Mouse (Mus musculus): ENCODE measurements around the gene Prok1. TPM values are rescaled to one million over a fixed set of nuclear protein-coding genes. Genes with fewer than 3 reads are reported as not detected.

Gene Prok1
- under 1 TPM in 1 of 2 experiments, not detected in 1; 0.28 TPM for total RNA-seq (2021)
- long read RNA-seq, experiment 1 = 0 reads
- long read RNA-seq, experiment 2 = 0 reads

- DNase-seq = no peak
Measured at GRCm38 (mm10) chr3:107239607-107240006, at the start of gene Prok1. Gene Prok1, minus strand, starts transcription at chr3:107239707.

- DNase-seq = no peak
Measured at GRCm38 (mm10) chr3:107287346-107287745, 47.8 kb upstream of the Prok1 start.

- DNase-seq = no peak
Measured at GRCm38 (mm10) chr3:107286123-107286522, 46.6 kb upstream of the Prok1 start.

GRCm38 (mm10) chr3:107278479-107279269 lies 39.2 kb upstream of the Prok1 start, which contains the start of gene Lamtor5:
Gene Lamtor5, plus strand, starts transcription at chr3:107278858.
- peak; percentile 92 to 96 for DNase-seq

GRCm38 (mm10) chr3:107276626-107277025 lies 37.1 kb upstream of the Prok1 start:
- DNase-seq = no peak

- no peak for DNase-seq
Measured at GRCm38 (mm10) chr3:107275996-107276395, 36.5 kb upstream of the Prok1 start.

GRCm38 (mm10) chr3:107275351-107275750 lies 35.8 kb upstream of the Prok1 start:
- peak in 1 of 2 experiments; percentile 18 for DNase-seq

- peak; percentile 68 to 80 for DNase-seq
Measured at GRCm38 (mm10) chr3:107273820-107274219, 34.3 kb upstream of the Prok1 start.

GRCm38 (mm10) chr3:107272433-107272832 lies 32.9 kb upstream of the Prok1 start:
- DNase-seq = no peak

- DNase-seq = no peak
Measured at GRCm38 (mm10) chr3:107266814-107267345, 27.4 kb upstream of the Prok1 start.

GRCm38 (mm10) chr3:107261851-107262165 lies 22.3 kb upstream of the Prok1 start:
- DNase-seq = peak in 1 of 2 experiments; percentile 49

GRCm38 (mm10) chr3:107260956-107261850 lies 21.7 kb upstream of the Prok1 start:
- DNase-seq = peak; percentile 52 to 55

- no peak for DNase-seq
Measured at GRCm38 (mm10) chr3:107257924-107258323, 18.4 kb upstream of the Prok1 start.

- no peak for DNase-seq
Measured at GRCm38 (mm10) chr3:107256724-107257123, 17.2 kb upstream of the Prok1 start.

- no peak for DNase-seq
Measured at GRCm38 (mm10) chr3:107255992-107256391, 16.5 kb upstream of the Prok1 start.

- DNase-seq = no peak
Measured at GRCm38 (mm10) chr3:107253925-107254324, 14.4 kb upstream of the Prok1 start.

- DNase-seq = peak in 1 of 2 experiments; percentile 58
Measured at GRCm38 (mm10) chr3:107252035-107252434, 12.5 kb upstream of the Prok1 start.

GRCm38 (mm10) chr3:107250320-107250719 lies 10.8 kb upstream of the Prok1 start:
- DNase-seq = no peak

- DNase-seq = no peak
Measured at GRCm38 (mm10) chr3:107249042-107249441, 9.5 kb upstream of the Prok1 start.

- DNase-seq = no peak
Measured at GRCm38 (mm10) chr3:107246876-107247275, 7.4 kb upstream of the Prok1 start.

GRCm38 (mm10) chr3:107241389-107242094 lies 2.0 kb upstream of the Prok1 start:
- DNase-seq = no peak

GRCm38 (mm10) chr3:107238471-107238980 lies 981 bp downstream of the Prok1 start:
- no peak for DNase-seq
